Mouse (Mus musculus): Measurements from ENCODE around the gene Dcaf10. TPM values are rescaled to one million over a fixed set of nuclear protein-coding genes. Genes with fewer than 3 reads are reported as not detected.
"Not testable (repeated sequence)": the region's sequence is repeated elsewhere in the genome, so short reads cannot be mapped to it uniquely, and the experiment has no call there.

Dcaf10 gene
- polyA plus RNA-seq, 1 experiment from 2014 or later: 15.6 TPM

GRCm38 (mm10) chr4:45356653-45357052, 14.8 kb downstream of the Dcaf10 start:
- no peak overlapping the region for H3K9ac ChIP-seq
- no peaks in the 10 kb centered on the region for H3K9me3 ChIP-seq
- H3K4me1 ChIP-seq: no peaks in the 10 kb centered on the region
- H3K4me2 ChIP-seq (replicated peaks): no peak overlapping the region
- whole genome bisulfite sequencing: 92% methylated on average over 3 of the region's 3 CpGs
- H3K4me3 ChIP-seq: no peak overlapping the region
- peaks cover 12% of the 10 kb centered on the region; the same call in 1 of the 2 replicates for H3K36me3 ChIP-seq
- H3K27ac ChIP-seq: no peak overlapping the region
- no peak for ATAC-seq (ENCODE audit: low FRiP score, low read depth)
- H3K27me3 ChIP-seq (replicated peaks): no peaks in the 10 kb centered on the region

GRCm38 (mm10) chr4:45371261-45371660, 29.4 kb downstream of the Dcaf10 start:
- H3K36me3 ChIP-seq: peaks cover 47% of the 10 kb centered on the region
- WGBS: 87% methylated on average over 3 of the region's 3 CpGs
- no peak overlapping the region for H3K4me2 ChIP-seq (replicated peaks)
- H3K4me3 ChIP-seq: no peak overlapping the region
- H3K9ac ChIP-seq: no peak overlapping the region
- H3K27me3 ChIP-seq (replicated peaks): no peaks in the 10 kb centered on the region
- no peak overlapping the region for H3K27ac ChIP-seq
- no peaks in the 10 kb centered on the region for H3K9me3 ChIP-seq
- no peak for ATAC-seq (ENCODE audit: low FRiP score, low read depth)
- no peaks in the 10 kb centered on the region for H3K4me1 ChIP-seq

- Histone ChIP-seq H3K4me3 (no peak overlapping the region), H3K4me1 (no peaks in the 10 kb centered on the region), H3K9ac (no peak overlapping the region), H3K4me2 (replicated peaks) (no peak overlapping the region), H3K36me3 (peaks cover 54% of the 10 kb centered on the region), H3K27ac (no peak overlapping the region), H3K9me3 (no peaks in the 10 kb centered on the region), H3K27me3 (replicated peaks) (no peaks in the 10 kb centered on the region)
- ATAC-seq (ENCODE audit: low FRiP score, low read depth): no peak
- WGBS: 69% methylated on average over 5 of the region's 5 CpGs
These were observed 33.0 kb downstream of the Dcaf10 start for GRCm38 (mm10) chr4:45374879-45375278.

- Histone ChIP-seq H3K27ac (no peak overlapping the region), H3K4me2 (replicated peaks) (no peak overlapping the region), H3K4me3 (no peak overlapping the region), H3K27me3 (replicated peaks) (no peaks in the 10 kb centered on the region), H3K4me1 (no peaks in the 10 kb centered on the region), H3K36me3 (peaks cover 43% of the 10 kb centered on the region), H3K9ac (no peak overlapping the region), H3K9me3 (no peaks in the 10 kb centered on the region)
- ATAC-seq (ENCODE audit: low FRiP score, low read depth): no peak
- 86% methylated on average over 4 of the region's 4 CpGs for WGBS
These were observed 34.7 kb downstream of the Dcaf10 start for GRCm38 (mm10) chr4:45376573-45376972.

- not testable (repeated sequence) for H3K27me3 ChIP-seq (replicated peaks); H3K9ac ChIP-seq; H3K9me3 ChIP-seq; H3K36me3 ChIP-seq; H3K4me3 ChIP-seq; ATAC-seq (ENCODE audit: low FRiP score, low read depth); H3K4me1 ChIP-seq; H3K4me2 ChIP-seq (replicated peaks); H3K27ac ChIP-seq
- WGBS: 90% methylated on average over 10 of the region's 10 CpGs
These were observed 39.1 kb downstream of the Dcaf10 start for GRCm38 (mm10) chr4:45380903-45381580.

- H3K27me3 ChIP-seq (replicated peaks); H3K9ac ChIP-seq; ATAC-seq (ENCODE audit: low FRiP score, low read depth); H3K9me3 ChIP-seq; H3K4me1 ChIP-seq; H3K27ac ChIP-seq; H3K4me3 ChIP-seq; H3K36me3 ChIP-seq; H3K4me2 ChIP-seq (replicated peaks): not testable (repeated sequence)
- 87% methylated on average over 2 of the region's 2 CpGs for WGBS
These were observed 40.2 kb downstream of the Dcaf10 start for GRCm38 (mm10) chr4:45382133-45382532.

GRCm38 (mm10) chr4:45387296-45387695, 45.4 kb downstream of the Dcaf10 start:
- not testable (repeated sequence) for H3K9ac ChIP-seq; H3K4me2 ChIP-seq (replicated peaks); H3K27me3 ChIP-seq (replicated peaks); H3K9me3 ChIP-seq; H3K4me1 ChIP-seq; ATAC-seq (ENCODE audit: low FRiP score, low read depth); H3K27ac ChIP-seq; H3K36me3 ChIP-seq; H3K4me3 ChIP-seq
- WGBS: 97% methylated on average over 5 of the region's 5 CpGs

GRCm38 (mm10) chr4:45392099-45392498, 50.2 kb downstream of the Dcaf10 start:
- no peak overlapping the region for H3K4me3 ChIP-seq
- H3K4me1 ChIP-seq: no peaks in the 10 kb centered on the region
- H3K27ac ChIP-seq: no peak overlapping the region
- WGBS: 79% methylated on average over 4 of the region's 4 CpGs
- H3K9me3 ChIP-seq: no peaks in the 10 kb centered on the region
- H3K4me2 ChIP-seq (replicated peaks): no peak overlapping the region
- no peak overlapping the region for H3K9ac ChIP-seq
- peaks cover 6% of the 10 kb centered on the region for H3K36me3 ChIP-seq
- no peak for ATAC-seq (ENCODE audit: low FRiP score, low read depth)
- H3K27me3 ChIP-seq (replicated peaks): no peaks in the 10 kb centered on the region

GRCm38 (mm10) chr4:45392572-45392971, 50.7 kb downstream of the Dcaf10 start:
- H3K4me2 ChIP-seq (replicated peaks): no peak overlapping the region
- no peak overlapping the region for H3K4me3 ChIP-seq
- H3K36me3 ChIP-seq: peaks cover 11% of the 10 kb centered on the region
- H3K9ac ChIP-seq: no peak overlapping the region
- H3K4me1 ChIP-seq: no peaks in the 10 kb centered on the region
- no peaks in the 10 kb centered on the region for H3K9me3 ChIP-seq
- no peaks in the 10 kb centered on the region for H3K27me3 ChIP-seq (replicated peaks)
- ATAC-seq (ENCODE audit: low FRiP score, low read depth): no peak
- 81% methylated on average over 11 of the region's 11 CpGs for WGBS
- H3K27ac ChIP-seq: no peak overlapping the region

- no peaks in the 10 kb centered on the region for H3K9me3 ChIP-seq
- H3K36me3 ChIP-seq: peaks cover 15% of the 10 kb centered on the region
- H3K4me2 ChIP-seq (replicated peaks): no peak overlapping the region
- no peak for ATAC-seq (ENCODE audit: low FRiP score, low read depth)
- H3K27ac ChIP-seq: no peak overlapping the region
- H3K4me3 ChIP-seq: no peak overlapping the region
- H3K4me1 ChIP-seq: no peaks in the 10 kb centered on the region
- WGBS: 90% methylated on average over 8 of the region's 8 CpGs
- no peaks in the 10 kb centered on the region for H3K27me3 ChIP-seq (replicated peaks)
- no peak overlapping the region for H3K9ac ChIP-seq
These were observed 51.1 kb downstream of the Dcaf10 start for GRCm38 (mm10) chr4:45392994-45393393.

- no peak overlapping the region for H3K27ac ChIP-seq
- H3K4me1 ChIP-seq: no peaks in the 10 kb centered on the region
- H3K9ac ChIP-seq: no peak overlapping the region
- H3K4me3 ChIP-seq: no peak overlapping the region
- H3K36me3 ChIP-seq: peaks cover 22% of the 10 kb centered on the region
- H3K27me3 ChIP-seq (replicated peaks): no peaks in the 10 kb centered on the region
- no peak overlapping the region for H3K4me2 ChIP-seq (replicated peaks)
- 87% methylated on average over 5 of the region's 5 CpGs for WGBS
- H3K9me3 ChIP-seq: no peaks in the 10 kb centered on the region
- ATAC-seq (ENCODE audit: low FRiP score, low read depth): no peak
These were observed 51.8 kb downstream of the Dcaf10 start for GRCm38 (mm10) chr4:45393658-45394057.

- WGBS: 88% methylated on average over 6 of the region's 6 CpGs
- not testable (repeated sequence) for H3K27ac ChIP-seq; H3K9me3 ChIP-seq; H3K4me1 ChIP-seq; H3K27me3 ChIP-seq (replicated peaks); H3K9ac ChIP-seq; H3K4me3 ChIP-seq; H3K4me2 ChIP-seq (replicated peaks); ATAC-seq (ENCODE audit: low FRiP score, low read depth)
- peaks cover 44% of the 10 kb centered on the region for H3K36me3 ChIP-seq
These were observed 54.3 kb downstream of the Dcaf10 start for GRCm38 (mm10) chr4:45396211-45396610.

GRCm38 (mm10) chr4:45398315-45398714, 56.4 kb downstream of the Dcaf10 start:
- H3K9ac ChIP-seq; H3K4me2 ChIP-seq (replicated peaks); ATAC-seq (ENCODE audit: low FRiP score, low read depth); H3K4me1 ChIP-seq; H3K9me3 ChIP-seq; H3K4me3 ChIP-seq; H3K27ac ChIP-seq; H3K27me3 ChIP-seq (replicated peaks): not testable (repeated sequence)
- 87% methylated on average over 5 of the region's 5 CpGs for WGBS
- H3K36me3 ChIP-seq: peaks cover 63% of the 10 kb centered on the region
